Mouse (Mus musculus) stomach, embryonic 15.5 days (tissue): ENCODE measurements around the gene Psmd12. TPM values are rescaled to one million over a fixed set of nuclear protein-coding genes. Genes with fewer than 3 reads are reported as not detected.

Experiments
- ATAC-seq: fragments of 200-750 bp; cut with Nextera tagmentation; 2 replicates; pipeline ENCODE4 v1.8.0; 2017; ENCODE audit warnings: low read depth, moderate number of reproducible peaks, moderate TSS enrichment; ENCODE audit not compliant: insufficient read depth, low FRiP score
- H3K27ac ChIP-seq: fragments of 300-500 bp; sonication (generic); 2 replicates; pipeline ENCODE4 v1.5.1; 2015; ENCODE audit warnings: mild to moderate bottlenecking, inconsistent platforms
- H3K27me3 ChIP-seq: fragments of 300-500 bp; sonication (generic); replicated peaks from 2 replicates; pipeline ENCODE4 v1.6.1; 2015; ENCODE audit warnings: inconsistent platforms
- H3K36me3 ChIP-seq: fragments of 300-500 bp; sonication (generic); 2 replicates; pipeline ENCODE4 v1.6.1; 2015; ENCODE audit warnings: inconsistent platforms
- H3K4me1 ChIP-seq: fragments of 300-500 bp; sonication (generic); 2 replicates; pipeline ENCODE4 v1.6.1; 2015; ENCODE audit warnings: inconsistent platforms
- H3K4me2 ChIP-seq: fragments of 300-500 bp; sonication (generic); 2 replicates; pipeline ENCODE4 v1.6.1; 2015; ENCODE audit warnings: mild to moderate bottlenecking, inconsistent platforms
- H3K4me3 ChIP-seq: fragments of 300-500 bp; sonication (generic); replicated peaks from 2 replicates; pipeline ENCODE4 v1.5.1; 2015; ENCODE audit warnings: inconsistent platforms
- H3K9ac ChIP-seq: fragments of 300-500 bp; sonication (generic); 2 replicates; pipeline ENCODE4 v1.6.1; 2015; ENCODE audit warnings: inconsistent platforms
- H3K9me3 ChIP-seq: fragments of 300-500 bp; sonication (generic); 2 replicates; pipeline ENCODE4 v1.6.1; 2016; ENCODE audit warnings: inconsistent platforms
- WGBS: fragments of 180-500 bp; shearing (Covaris S2); methylation state at CpG from one replicate; pipeline ENCODE4 v1.1.7; 2015; 5-methylcytosine and 5-hydroxymethylcytosine counted together
- polyA plus RNA-seq: library from polyadenylated mRNA; unstranded; fragments of >200 nt; fragmentation: Nextera tagmentation; extraction: Ambion mirVana; gene quantifications from 2 replicates; pipeline ENCODE4 v1.2.1, GENCODE M21; 2015

Psmd12 gene
- 160 and 174 TPM in 2 replicates for polyA plus RNA-seq

GRCm38 (mm10) chr11:107479053-107479861, at the start of gene Psmd12:
Gene Psmd12, plus strand, starts transcription at chr11:107479484.
- no peaks in the 10 kb centered on the region for H3K9me3 ChIP-seq
- H3K27ac ChIP-seq, result peak within 1 kb of the TSS; percentile 82
- H3K27me3 ChIP-seq, result no peaks in the 10 kb centered on the region
- WGBS, result under 1% methylated on average over 51 of the region's 51 CpGs
- no peaks in the 10 kb centered on the region for H3K36me3 ChIP-seq
- H3K4me1 ChIP-seq, result peaks cover 14% of the 10 kb centered on the region; the same call in 1 of the 2 replicates
- H3K4me2 ChIP-seq, result peak within 1 kb of the TSS; percentile 60
- peak within 1 kb of the TSS; percentile 89 for H3K9ac ChIP-seq
- H3K4me3 ChIP-seq, result peak within 1 kb of the TSS; percentile 91
- peak; percentile 97 for ATAC-seq

- WGBS, result 76% methylated on average over 7 of the region's 7 CpGs
- Histone ChIP-seq H3K4me1 (no peaks in the 10 kb centered on the region), H3K9me3 (no peaks in the 10 kb centered on the region), H3K9ac (no peak overlapping the region), H3K36me3 (no peaks in the 10 kb centered on the region), H3K27me3 (no peaks in the 10 kb centered on the region), H3K27ac (no peak overlapping the region), H3K4me2 (no peak overlapping the region), H3K4me3 (no peak overlapping the region)
- no peak for ATAC-seq
Observed at GRCm38 (mm10) chr11:107431197-107431965, 47.9 kb upstream of the Psmd12 start.

- H3K36me3 ChIP-seq, result no peaks in the 10 kb centered on the region
- H3K9ac ChIP-seq, result no peak overlapping the region
- no peak for ATAC-seq
- H3K4me3 ChIP-seq, result no peak overlapping the region
- H3K4me1 ChIP-seq, result no peaks in the 10 kb centered on the region
- H3K9me3 ChIP-seq, result no peaks in the 10 kb centered on the region
- H3K27ac ChIP-seq, result no peak overlapping the region
- H3K27me3 ChIP-seq, result no peaks in the 10 kb centered on the region
- 91% methylated on average over 6 of the region's 6 CpGs for WGBS
- no peak overlapping the region for H3K4me2 ChIP-seq
Observed at GRCm38 (mm10) chr11:107435776-107436449, 43.4 kb upstream of the Psmd12 start.

- Histone ChIP-seq H3K4me3 (no peak overlapping the region), H3K9ac (no peak overlapping the region), H3K36me3 (no peaks in the 10 kb centered on the region), H3K9me3 (no peaks in the 10 kb centered on the region), H3K27ac (no peak overlapping the region), H3K4me1 (no peaks in the 10 kb centered on the region), H3K4me2 (no peak overlapping the region), H3K27me3 (no peaks in the 10 kb centered on the region)
- 72% methylated on average over 4 of the region's 4 CpGs for WGBS
- ATAC-seq, result no peak
Observed at GRCm38 (mm10) chr11:107437723-107438122, 41.6 kb upstream of the Psmd12 start.

- Histone ChIP-seq H3K36me3 (no peaks in the 10 kb centered on the region), H3K4me2 (no peak overlapping the region), H3K4me1 (no peaks in the 10 kb centered on the region), H3K9me3 (no peaks in the 10 kb centered on the region), H3K4me3 (no peak overlapping the region), H3K9ac (no peak overlapping the region), H3K27me3 (no peaks in the 10 kb centered on the region), H3K27ac (no peak overlapping the region)
- no peak for ATAC-seq
- WGBS, result 82% methylated on average over 3 of the region's 3 CpGs
Observed at GRCm38 (mm10) chr11:107438140-107438539, 41.1 kb upstream of the Psmd12 start.

- Histone ChIP-seq H3K4me3 (no peak overlapping the region), H3K27me3 (no peaks in the 10 kb centered on the region), H3K4me2 (no peak overlapping the region), H3K9me3 (no peaks in the 10 kb centered on the region), H3K27ac (no peak overlapping the region), H3K9ac (no peak overlapping the region), H3K4me1 (no peaks in the 10 kb centered on the region), H3K36me3 (no peaks in the 10 kb centered on the region)
- no peak for ATAC-seq
- 66% methylated on average over 3 of the region's 3 CpGs for WGBS
Observed at GRCm38 (mm10) chr11:107441050-107441449, 38.2 kb upstream of the Psmd12 start.

- Histone ChIP-seq H3K9ac (no peak overlapping the region), H3K4me1 (0 out of 2 replicates have a peak, but pooled peaks cover 3% of the 10 kb centered on the region), H3K9me3 (no peaks in the 10 kb centered on the region), H3K27me3 (no peaks in the 10 kb centered on the region), H3K4me2 (no peak overlapping the region), H3K27ac (no peak overlapping the region), H3K36me3 (no peaks in the 10 kb centered on the region), H3K4me3 (no peak overlapping the region)
- no peak for ATAC-seq
- WGBS, result 77% methylated on average over 12 of the region's 12 CpGs
Observed at GRCm38 (mm10) chr11:107443121-107444095, 35.9 kb upstream of the Psmd12 start.

GRCm38 (mm10) chr11:107445683-107446082, 33.6 kb upstream of the Psmd12 start:
- 85% methylated on average over 3 of the region's 3 CpGs for WGBS
- Histone ChIP-seq H3K27ac (no peak overlapping the region), H3K9ac (no peak overlapping the region), H3K36me3 (no peaks in the 10 kb centered on the region), H3K9me3 (no peaks in the 10 kb centered on the region), H3K4me2 (no peak overlapping the region), H3K4me1 (0 out of 2 replicates have a peak, but pooled peaks cover 9% of the 10 kb centered on the region), H3K4me3 (no peak overlapping the region), H3K27me3 (no peaks in the 10 kb centered on the region)
- no peak for ATAC-seq

- Histone ChIP-seq H3K4me3 (no peak overlapping the region), H3K9ac (no peak overlapping the region), H3K4me1 (0 out of 2 replicates have a peak, but pooled peaks cover 9% of the 10 kb centered on the region), H3K27ac (no peak overlapping the region), H3K9me3 (no peaks in the 10 kb centered on the region), H3K4me2 (no peak overlapping the region), H3K36me3 (no peaks in the 10 kb centered on the region), H3K27me3 (no peaks in the 10 kb centered on the region)
- no peak for ATAC-seq
- 72% methylated on average over 6 of the region's 6 CpGs for WGBS
Observed at GRCm38 (mm10) chr11:107446650-107447049, 32.6 kb upstream of the Psmd12 start.

GRCm38 (mm10) chr11:107447349-107447748, 31.9 kb upstream of the Psmd12 start:
- 0 out of 2 replicates have a peak, but pooled peaks have one; percentile 74 for ATAC-seq
- Histone ChIP-seq H3K9ac (no peak overlapping the region), H3K4me2 (no peak overlapping the region), H3K9me3 (no peaks in the 10 kb centered on the region), H3K4me3 (no peak overlapping the region), H3K27me3 (no peaks in the 10 kb centered on the region), H3K4me1 (0 out of 2 replicates have a peak, but pooled peaks cover 9% of the 10 kb centered on the region), H3K27ac (no peak overlapping the region; the same call in 1 of the 2 replicates), H3K36me3 (no peaks in the 10 kb centered on the region)
- WGBS, result 41% methylated on average over 5 of the region's 5 CpGs

- no peak for ATAC-seq
- Histone ChIP-seq H3K4me3 (no peak overlapping the region), H3K4me2 (no peak overlapping the region), H3K4me1 (0 out of 2 replicates have a peak, but pooled peaks cover 9% of the 10 kb centered on the region), H3K27me3 (no peaks in the 10 kb centered on the region), H3K9me3 (no peaks in the 10 kb centered on the region), H3K27ac (no peak overlapping the region; the same call in 1 of the 2 replicates), H3K36me3 (no peaks in the 10 kb centered on the region), H3K9ac (no peak overlapping the region)
- 81% methylated on average over 9 of the region's 9 CpGs for WGBS
Observed at GRCm38 (mm10) chr11:107447915-107448314, 31.4 kb upstream of the Psmd12 start.
